Mouse (Mus musculus) CH12.LX (cell line): ENCODE data around the gene Kpna2. TPM values are rescaled to one million over a fixed set of nuclear protein-coding genes. Genes with fewer than 3 reads are reported as not detected.
"Not testable (repeated sequence)": the region's sequence is repeated elsewhere in the genome, so short reads cannot be mapped to it uniquely, and the experiment has no call there.

Experiments
- DNase-seq: peaks from one replicate; pipeline ENCODE4 v3.0.0-alpha.2; 2013; ENCODE audit errors: extremely low read depth
- H3K27ac ChIP-seq: 2 replicates; pipeline ENCODE4 v1.5.1; 2012; ENCODE audit warnings: low read depth, mild to moderate bottlenecking, control low read depth, moderate library complexity; ENCODE audit not compliant: insufficient read depth
- H3K27me3 ChIP-seq: replicated peaks from 2 replicates; pipeline ENCODE3; 2012; ENCODE audit warnings: inconsistent platforms
- H3K36me3 ChIP-seq, 2 experiments: replicated peaks in 1 of 2; 2 replicates each; pipeline versions ENCODE3 to v1.6.1; 2012; ENCODE audit warnings: inconsistent platforms in 1 of 2, low read length in 1 of 2, mild to moderate bottlenecking in 1 of 2, mixed read lengths in 1 of 2, moderate library complexity in 1 of 2; ENCODE audit not compliant: control insufficient read depth in 1 of 2, insufficient read depth in 1 of 2
- H3K4me1 ChIP-seq, 2 experiments: 2 replicates each; pipeline ENCODE4 v1.6.1; 2012; ENCODE audit warnings: inconsistent platforms in 1 of 2, moderate library complexity in 1 of 2; ENCODE audit not compliant: insufficient read depth in 2 of 2, control insufficient read depth in 1 of 2
- H3K4me2 ChIP-seq: 2 replicates; pipeline ENCODE4 v1.6.1; 2012; ENCODE audit warnings: low read depth, mild to moderate bottlenecking, control low read depth; ENCODE audit not compliant: poor library complexity, insufficient read depth, severe bottlenecking
- H3K4me3 ChIP-seq, 3 experiments: fragments of 150-350 bp in 1 of 3; sonication (generic) in 1 of 3; replicated peaks in 1 of 3; 2 replicates each; pipeline versions ENCODE3 to v1.5.1; 2011 to 2012; ENCODE audit warnings: low read depth in 2 of 3, low read length in 2 of 3, mild to moderate bottlenecking in 2 of 3, moderate library complexity in 2 of 3, control low read depth in 1 of 3, improper control_type of control experiment in 1 of 3, inconsistent platforms in 1 of 3, mixed read lengths in 1 of 3; ENCODE audit not compliant: poor library complexity in 1 of 3
- H3K79me2 ChIP-seq: replicated peaks from 2 replicates; pipeline ENCODE4 v1.6.1; 2012; ENCODE audit warnings: mild to moderate bottlenecking, moderate library complexity; ENCODE audit not compliant: control insufficient read depth, poor library complexity, insufficient read depth, severe bottlenecking; ENCODE audit errors: extremely low read depth
- H3K9ac ChIP-seq: 2 replicates; pipeline ENCODE4 v1.6.1; 2012; ENCODE audit warnings: low read depth, mild to moderate bottlenecking, control low read depth, moderate library complexity; ENCODE audit not compliant: insufficient read depth
- H3K9me3 ChIP-seq: replicated peaks from 2 replicates; pipeline ENCODE3; 2012; ENCODE audit warnings: low read length, inconsistent platforms, mixed read lengths
- CHD2 ChIP-seq: IDR thresholded peaks from 2 replicates; pipeline ENCODE4 v1.6.1; 2011; ENCODE audit warnings: low read length, improper control_type of control experiment
- CTCF ChIP-seq, 2 experiments: IDR thresholded peaks in 1 of 2; conservative IDR thresholded peaks in 1 of 2; 2 replicates each; pipeline ENCODE4 v1.5.1; 2011 to 2012; ENCODE audit warnings: low read depth in 2 of 2, low read length in 2 of 2, improper control_type of control experiment in 1 of 2, inconsistent platforms in 1 of 2, mild to moderate bottlenecking in 1 of 2, moderate library complexity in 1 of 2
- ELF1 ChIP-seq: IDR thresholded peaks from 2 replicates; pipeline ENCODE4 v1.6.1; 2014; ENCODE audit warnings: low read depth, mild to moderate bottlenecking, inconsistent platforms, low read length, improper control_type of control experiment
- JUND ChIP-seq: conservative IDR thresholded peaks from 2 replicates; pipeline ENCODE4 v1.6.1; 2011; ENCODE audit warnings: low read depth, low read length, improper control_type of control experiment
- KAT2A ChIP-seq: IDR thresholded peaks from 2 replicates; pipeline ENCODE4 v1.6.1; 2012; ENCODE audit warnings: low read length, improper control_type of control experiment, inconsistent platforms; ENCODE audit not compliant: insufficient replicate concordance
- MAFK ChIP-seq: IDR thresholded peaks from 2 replicates; pipeline ENCODE4 v1.6.1; 2011; ENCODE audit warnings: low read length, improper control_type of control experiment; ENCODE audit not compliant: insufficient replicate concordance
- TBP ChIP-seq: conservative IDR thresholded peaks from 2 replicates; pipeline ENCODE4 v1.6.1; 2011; ENCODE audit warnings: low read depth, low read length, improper control_type of control experiment
- dilution Hi-C: fragments of 300-500 bp; cut with MboI; formaldehyde crosslinking; loops from 2 replicates; pipeline ENCODE4 v1.14.3; 2020; ENCODE audit warnings: low sequenced_read_pairs; ENCODE audit not compliant: extremely low pct_unique_long_range_greater_than_20kb, extremely low pct_ligation_motif_present
- in situ Hi-C: fragments of 300-500 bp; cut with MboI; formaldehyde crosslinking; loops from 3 replicates; pipeline ENCODE4 v1.14.3; 2019; ENCODE audit warnings: low sequenced_read_pairs, low pct_ligation_motif_present, low pct_unique_long_range_greater_than_20kb, mixed read lengths
- polyA plus RNA-seq: library from polyadenylated mRNA; unstranded; fragments of >175 nt; gene quantifications from 2 replicates; pipeline ENCODE4 v1.2.1, GENCODE M21; 2012; ENCODE audit warnings: low read depth; ENCODE audit not compliant: insufficient read length
- total RNA-seq, 2 experiments: library from RNA; depleted of rRNA; stranded (reverse); fragments of 300-350 nt in 1 of 2; fragments of >200 nt in 1 of 2; gene quantifications; 2 replicates each; pipeline ENCODE4 v1.2.3; 2012 to 2014

Gene Kpna2
- total and polyA plus RNA-seq, 3 experiments, result 327 to 759 (median 582) TPM

DNA sequence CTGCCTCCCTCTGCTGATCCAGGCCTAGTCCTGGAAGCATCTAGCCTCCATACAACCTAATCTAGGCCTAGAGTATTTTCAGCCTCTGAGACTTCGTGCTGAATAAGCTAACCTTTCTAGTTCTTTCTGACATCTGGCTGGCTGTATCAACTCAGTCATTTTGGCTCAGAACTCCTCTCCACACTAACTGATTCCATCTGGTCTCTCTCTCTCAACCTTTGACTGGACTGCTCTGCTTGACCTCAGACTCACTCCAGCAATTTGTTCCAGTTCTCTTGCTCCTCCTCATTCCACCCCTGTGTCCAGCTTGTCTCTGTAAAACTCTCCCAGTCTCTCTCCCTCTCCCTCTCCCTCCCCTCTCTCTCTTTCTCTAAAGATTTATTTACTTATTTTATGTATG is 17.6 kb upstream of the Kpna2 start:
- DNase-seq, result no peak
- in situ Hi-C loops, result no loop called here
- TF ChIP-seq CHD2, result no peak
- TF ChIP-seq ELF1, result no peak
- no peak for TF ChIP-seq JUND
- Histone ChIP-seq H3K79me2 (no peaks in the 10 kb centered on the region), H3K9ac (no peak overlapping the region), H3K4me1 (peaks cover 2 to 5% of the 10 kb centered on the region in 2 experiments; a peak in 2 of 4 replicates), H3K4me2 (no peak overlapping the region), H3K27me3 (peaks cover under 1% of the 10 kb centered on the region), H3K36me3 (no peaks in the 10 kb centered on the region), H3K9me3 (peaks cover 3% of the 10 kb centered on the region), H3K27ac (no peak overlapping the region), H3K4me3 (no peak overlapping the region)
- dilution Hi-C loops, result no loop called here

DNA sequence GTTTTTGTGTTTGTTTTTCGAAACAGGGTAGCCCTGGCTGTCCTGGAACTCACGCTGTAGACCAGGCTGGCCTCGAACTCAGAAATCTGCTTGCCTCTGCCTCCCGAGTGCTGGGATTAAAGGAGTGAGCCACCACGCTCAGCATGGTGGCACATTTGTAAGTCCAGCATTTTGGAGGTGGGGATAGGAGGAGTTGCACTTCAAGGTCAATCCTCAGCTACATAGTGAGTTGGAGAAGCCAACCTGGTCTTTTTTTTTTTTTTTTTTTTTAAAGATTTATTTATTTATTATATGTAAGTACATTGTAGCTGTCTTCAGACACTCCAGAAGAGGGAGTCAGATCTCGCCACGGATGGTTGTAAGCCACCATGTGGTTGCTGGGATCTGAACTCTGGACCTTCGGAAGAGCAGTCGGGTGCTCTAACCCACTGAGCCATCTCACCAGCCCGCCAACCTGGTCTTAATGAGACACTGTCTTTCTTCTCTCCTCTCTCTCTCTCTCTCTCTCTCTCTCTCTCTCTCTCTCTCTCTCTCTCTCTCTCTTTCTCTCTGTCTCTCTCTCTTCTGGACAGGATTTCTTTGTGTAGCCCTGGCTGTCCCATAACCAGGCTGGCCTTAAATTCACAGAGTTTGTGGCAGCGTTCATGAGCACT is 16.3 kb upstream of the Kpna2 start:
- DNase-seq, H3K36me3 ChIP-seq, in situ Hi-C loops, H3K27ac ChIP-seq, H3K9ac ChIP-seq, H3K27me3 ChIP-seq, H3K9me3 ChIP-seq, H3K4me2 ChIP-seq, H3K79me2 ChIP-seq, dilution Hi-C loops, H3K4me3 ChIP-seq: not testable (repeated sequence)
- peaks cover 8 to 14% of the 10 kb centered on the region in 2 experiments; a peak in 3 of 4 replicates for H3K4me1 ChIP-seq
- TF ChIP-seq TBP, result 0 out of 2 replicates have a peak, but pooled peaks have one; percentile 43

- H3K27ac ChIP-seq, result no peak overlapping the region
- peak; percentile 41; the same call in 1 of the 2 replicates for TF ChIP-seq ELF1
- peak; percentile 28 to 69; a peak in 3 of 4 replicates for TF ChIP-seq CTCF (conservative IDR thresholded peaks at IDR 0.05 in 1 of 2, IDR thresholded peaks at IDR 0.05 in 1 of 2; ENCODE audit: low read depth in 2 of 2, low read length in 2 of 2)
- TF ChIP-seq KAT2A, result no peak
- no peak for TF ChIP-seq MAFK
- TF ChIP-seq, all 38 proteins: peak for 2
- Histone ChIP-seq H3K27me3 (no peaks in the 10 kb centered on the region), H3K36me3 (no peaks in the 10 kb centered on the region), H3K4me3 (no peak overlapping the region), H3K79me2 (no peaks in the 10 kb centered on the region), H3K9me3 (peaks cover 3% of the 10 kb centered on the region), H3K4me1 (peaks cover 8 to 14% of the 10 kb centered on the region in 2 experiments; a peak in 3 of 4 replicates), H3K4me2 (peak overlapping the region; percentile 22), H3K9ac (no peak overlapping the region)
- in situ Hi-C loops, result no loop called here
- peak; percentile 72 for DNase-seq
- dilution Hi-C loops, result no loop called here
Measured at GRCm38 (mm10) chr11:107014597-107015309, 15.4 kb upstream of the Kpna2 start.
